Mouse (Mus musculus) thymus, adult 2 months (tissue): ENCODE results near the gene Cfi.

Experiments used
- CTCF ChIP-seq: fragments of 200-500 bp; IDR thresholded peaks from 2 replicates; pipeline ENCODE4 v1.5.1; 2012; ENCODE audit warnings: mild to moderate bottlenecking, control low read depth, low read length, moderate library complexity, borderline replicate concordance; ENCODE audit not compliant: control insufficient read depth, poor library complexity, insufficient read depth; ENCODE audit errors: extremely low read depth
- POLR2A ChIP-seq: fragments of 200-500 bp; IDR thresholded peaks from 2 replicates; pipeline ENCODE4 v1.6.1; 2012; ENCODE audit warnings: mild to moderate bottlenecking, low read length, control low read depth, moderate library complexity; ENCODE audit not compliant: control insufficient read depth, poor library complexity, insufficient read depth; ENCODE audit errors: extremely low read depth

- no peak for TF ChIP-seq POLR2A
- TF ChIP-seq CTCF: no peak
These were observed 41.9 kb upstream of the Cfi start for GRCm38 (mm10) chr3:129793801-129794200.
